Mouse (Mus musculus): ENCODE measurements around the gene Dnm3. TPM values are rescaled to one million over a fixed set of nuclear protein-coding genes. Genes with fewer than 3 reads are reported as not detected.

Dnm3 gene
- polyA plus RNA-seq, 1 experiment from 2014 or later, result 7.5 TPM

DNA sequence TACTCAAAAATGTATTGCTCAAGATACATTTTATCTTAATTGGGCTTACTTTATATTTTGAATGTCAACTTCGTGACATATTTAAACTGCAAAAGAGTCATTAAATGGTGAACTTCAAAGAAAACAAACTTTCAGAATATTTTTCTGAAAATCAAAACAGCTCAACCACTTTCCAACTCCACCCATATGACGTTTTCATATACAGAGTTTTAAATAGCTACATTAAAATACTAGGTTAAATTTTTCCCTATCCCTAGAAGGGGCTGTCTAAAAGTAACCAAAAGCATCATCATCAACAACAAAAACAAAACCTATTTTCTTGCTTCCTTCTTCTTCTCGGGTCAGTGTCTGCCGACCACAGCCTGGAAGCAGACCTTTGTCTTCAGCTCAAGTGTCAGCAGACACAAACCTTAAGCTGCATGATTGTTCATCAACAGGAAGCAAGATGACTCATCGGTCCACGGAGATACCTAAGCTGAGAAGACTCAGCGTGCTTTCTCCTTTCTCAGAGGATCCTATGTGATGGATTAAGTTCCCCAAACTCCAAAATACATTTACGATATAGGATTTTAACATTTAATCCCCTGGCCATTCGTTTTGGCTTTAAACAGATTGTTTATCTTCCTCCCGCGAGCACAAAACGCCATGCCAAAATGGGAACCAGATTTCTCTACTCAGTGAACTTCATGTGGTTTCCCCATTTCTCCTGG is 270.7 kb downstream of the Dnm3 start:
- H3K36me3 ChIP-seq, result no peaks in the 10 kb centered on the region
- 67% methylated on average over 12 of the region's 12 CpGs for WGBS
- no peaks in the 10 kb centered on the region for H3K9me3 ChIP-seq
- H3K27ac ChIP-seq, result peak overlapping the region; percentile 56; the same call in 1 of the 2 replicates
- H3K4me3 ChIP-seq, result no peak overlapping the region
- H3K4me1 ChIP-seq (replicated peaks), result peaks cover 39% of the 10 kb centered on the region
- H3K27me3 ChIP-seq (ENCODE audit: insufficient read depth, poor library complexity, severe bottlenecking), result peaks cover 61% of the 10 kb centered on the region
- DNase-seq (ENCODE audit: low spot score), result no peak

DNA sequence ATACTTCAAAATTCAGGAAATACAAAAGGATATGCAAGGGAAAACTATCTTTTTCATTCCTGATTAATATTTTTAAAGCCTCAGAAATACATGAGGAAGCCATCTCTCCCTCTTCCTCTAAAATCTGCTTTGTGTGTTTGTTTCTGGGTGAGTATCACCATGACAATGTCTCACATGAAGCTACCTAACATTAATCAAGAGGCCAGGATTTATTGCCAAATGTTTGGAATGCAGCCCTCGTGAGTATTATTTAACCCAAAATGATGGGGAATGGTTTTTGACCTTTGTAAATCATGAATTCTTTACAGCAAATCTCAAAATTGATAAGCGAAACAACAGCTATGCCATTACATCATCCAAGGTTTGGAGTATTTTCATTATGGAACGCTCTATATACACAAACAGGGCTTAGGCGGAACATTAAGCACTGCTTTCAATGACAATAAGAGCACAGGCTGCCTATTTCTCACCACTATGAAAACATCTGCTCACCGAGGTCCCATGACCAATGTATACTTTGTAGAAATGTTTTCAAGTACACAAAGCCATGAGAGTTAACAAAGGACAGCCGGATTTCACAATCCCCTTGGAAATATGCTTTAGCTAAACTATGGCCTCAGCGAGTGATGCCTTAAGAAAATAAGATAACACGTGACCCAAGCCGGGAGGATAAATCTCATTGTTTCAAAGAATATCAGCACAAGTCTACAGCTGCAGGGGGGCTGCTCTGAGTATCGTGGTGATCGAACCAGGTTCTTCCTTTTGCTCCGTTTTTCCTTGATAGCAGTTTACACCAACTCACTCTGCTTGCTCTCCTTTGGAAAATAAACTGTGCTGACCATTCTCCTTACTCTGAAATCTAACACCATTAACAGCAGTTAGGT is 275.1 kb downstream of the Dnm3 start:
- no peaks in the 10 kb centered on the region for H3K9me3 ChIP-seq
- no peak for DNase-seq (ENCODE audit: low spot score)
- peaks cover 65% of the 10 kb centered on the region for H3K27me3 ChIP-seq (ENCODE audit: insufficient read depth, poor library complexity, severe bottlenecking)
- 57% methylated on average over 12 of the region's 12 CpGs for WGBS
- peak overlapping the region; percentile 6; the same call in 1 of the 2 replicates for H3K27ac ChIP-seq
- H3K4me3 ChIP-seq, result no peak overlapping the region
- H3K36me3 ChIP-seq, result no peaks in the 10 kb centered on the region
- H3K4me1 ChIP-seq (replicated peaks), result peaks cover 12% of the 10 kb centered on the region

DNA sequence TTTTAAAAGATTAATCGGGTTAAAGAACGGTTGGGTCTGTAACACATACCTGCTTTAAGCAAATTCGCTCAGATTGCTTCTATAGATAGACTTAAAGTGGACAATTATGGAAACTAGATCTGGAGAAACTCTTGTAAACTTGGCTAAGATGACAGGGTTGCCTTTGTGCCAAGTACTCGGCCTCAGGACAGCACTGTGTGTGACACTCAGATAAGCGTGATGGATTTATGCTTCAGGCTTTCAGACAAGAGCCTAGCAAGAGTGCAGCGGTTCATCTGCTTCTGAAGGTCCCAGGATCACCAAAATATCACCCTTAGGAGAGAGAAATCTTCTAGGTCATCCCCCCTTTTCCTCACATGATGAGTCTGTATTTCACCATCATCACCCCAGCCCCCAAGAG is 277.4 kb downstream of the Dnm3 start:
- peaks cover 20% of the 10 kb centered on the region for H3K4me1 ChIP-seq (replicated peaks)
- no peak overlapping the region for H3K4me3 ChIP-seq
- no peak for DNase-seq (ENCODE audit: low spot score)
- 90% methylated on average over 6 of the region's 6 CpGs for WGBS
- H3K9me3 ChIP-seq, result no peaks in the 10 kb centered on the region
- H3K27ac ChIP-seq, result 0 out of 2 replicates have a peak overlapping the region, but pooled peaks have one; percentile 50
- H3K36me3 ChIP-seq, result no peaks in the 10 kb centered on the region
- peaks cover 49% of the 10 kb centered on the region for H3K27me3 ChIP-seq (ENCODE audit: insufficient read depth, poor library complexity, severe bottlenecking)

DNA sequence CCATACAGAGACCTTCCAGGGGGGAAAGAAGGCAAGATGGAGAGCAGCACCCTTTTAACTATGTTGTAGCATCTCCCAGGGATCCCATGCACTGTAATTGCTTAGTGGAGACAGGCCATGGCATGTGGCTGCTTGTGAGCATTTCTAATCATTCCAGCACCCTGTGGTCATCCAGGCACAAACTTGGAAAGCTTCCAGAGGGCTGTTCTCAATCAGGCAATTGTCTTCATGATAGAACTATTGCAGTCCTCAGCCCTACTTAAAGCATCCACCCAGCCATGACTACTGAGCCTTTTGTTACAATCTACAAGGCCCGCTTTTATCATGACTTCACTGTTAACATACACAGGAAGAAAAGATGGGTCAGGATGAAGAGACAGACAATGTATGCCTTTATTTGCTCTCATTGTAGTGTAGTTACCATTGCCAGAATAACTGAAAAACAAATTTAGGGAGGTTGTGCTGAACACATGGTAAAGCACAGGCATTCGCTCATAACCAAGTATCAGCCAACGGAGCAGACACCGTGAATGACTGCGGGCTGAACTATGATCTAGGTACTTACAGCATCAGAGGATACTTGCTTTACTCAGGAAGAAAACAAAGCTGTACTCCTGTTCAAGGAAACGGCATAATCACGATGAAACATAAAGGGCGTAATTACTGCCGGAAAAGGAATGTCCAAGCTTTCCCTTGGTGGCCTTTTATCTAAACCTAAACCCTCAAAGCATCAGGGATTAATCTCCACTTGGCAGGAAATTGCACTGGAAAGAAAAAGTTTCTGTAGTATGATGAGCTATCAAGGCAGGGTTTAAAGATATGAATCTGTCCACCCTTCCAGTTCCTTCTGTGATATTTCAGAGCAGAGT is 280.8 kb downstream of the Dnm3 start:
- no peaks in the 10 kb centered on the region for H3K9me3 ChIP-seq
- DNase-seq (ENCODE audit: low spot score), result no peak
- no peaks in the 10 kb centered on the region for H3K36me3 ChIP-seq
- no peak overlapping the region for H3K27ac ChIP-seq
- peaks cover 10% of the 10 kb centered on the region for H3K4me1 ChIP-seq (replicated peaks)
- H3K27me3 ChIP-seq (ENCODE audit: insufficient read depth, poor library complexity, severe bottlenecking), result peaks cover 32% of the 10 kb centered on the region
- WGBS, result 75% methylated on average over 9 of the region's 9 CpGs
- no peak overlapping the region for H3K4me3 ChIP-seq

DNA sequence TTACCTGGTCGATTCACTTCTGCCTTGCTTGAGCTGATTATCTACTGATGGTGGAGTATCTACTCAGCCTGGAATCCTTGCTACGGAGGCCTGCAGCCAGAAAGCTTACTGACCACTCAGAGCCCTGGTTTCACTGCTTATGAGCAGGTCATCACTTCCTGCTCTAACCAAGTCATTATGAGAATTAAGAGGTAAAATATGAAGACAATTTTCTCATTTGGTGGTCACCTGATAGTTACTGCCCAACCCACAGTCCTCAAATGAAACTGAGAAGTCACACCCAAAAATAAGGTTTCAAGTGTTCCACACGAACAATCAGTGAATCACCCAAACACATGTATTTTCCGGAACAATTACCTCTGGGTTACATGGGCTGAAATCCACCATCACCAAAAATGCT is 289.1 kb downstream of the Dnm3 start:
- no peak overlapping the region for H3K27ac ChIP-seq

DNA sequence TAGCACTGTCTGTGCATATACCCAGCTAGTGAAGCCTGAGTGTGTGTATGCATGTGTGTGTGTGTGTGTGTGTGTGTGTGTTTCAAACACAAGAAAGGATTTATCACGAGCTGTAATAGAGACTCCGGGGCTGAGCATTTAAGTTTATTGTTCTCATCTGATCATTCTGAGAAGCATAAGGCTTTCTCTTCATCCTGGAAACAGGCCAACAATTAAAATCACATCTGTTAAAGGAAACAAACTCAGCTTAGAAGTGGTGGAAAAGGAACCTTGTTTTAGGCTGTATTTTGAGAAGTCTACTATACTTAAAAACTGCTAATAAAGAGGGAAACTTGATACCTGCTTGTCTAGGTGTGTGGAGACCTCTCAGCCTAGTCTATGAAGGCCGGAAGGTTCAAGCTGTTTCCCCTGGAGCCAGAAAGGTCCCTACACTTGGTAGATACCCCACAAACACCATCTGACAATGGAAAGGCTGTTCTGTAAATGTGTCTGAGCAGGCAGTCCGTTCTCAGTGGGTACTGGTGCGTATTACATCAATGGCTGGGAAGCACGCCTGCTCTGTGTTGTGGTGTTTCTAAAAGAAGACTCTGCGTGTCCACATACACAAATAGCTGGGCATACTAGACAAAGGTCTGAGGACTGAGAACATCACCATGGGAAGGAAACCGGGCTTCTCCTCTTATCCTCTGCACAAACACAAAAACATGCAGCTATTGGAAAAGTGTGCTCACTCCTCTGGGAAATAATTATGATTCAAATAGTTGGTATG is 290.3 kb downstream of the Dnm3 start:
- Histone ChIP-seq H3K4me3 (no peak overlapping the region), H3K4me1 (replicated peaks) (peaks cover 27% of the 10 kb centered on the region), H3K27me3 (ENCODE audit: insufficient read depth, poor library complexity, severe bottlenecking) (no peaks in the 10 kb centered on the region), H3K27ac (peak overlapping the region; percentile 37), H3K36me3 (no peaks in the 10 kb centered on the region), H3K9me3 (no peaks in the 10 kb centered on the region)
- WGBS, result 76% methylated on average over 8 of the region's 8 CpGs
- DNase-seq (ENCODE audit: low spot score), result no peak

More for the DNA sequence above, 289.1 kb downstream of the Dnm3 start:
- no peak for DNase-seq (ENCODE audit: low spot score)
- H3K36me3 ChIP-seq, result no peaks in the 10 kb centered on the region
- no peak overlapping the region for H3K4me3 ChIP-seq
- H3K4me1 ChIP-seq (replicated peaks), result peaks cover 19% of the 10 kb centered on the region
- no peaks in the 10 kb centered on the region for H3K9me3 ChIP-seq
- H3K27me3 ChIP-seq (ENCODE audit: insufficient read depth, poor library complexity, severe bottlenecking), result no peaks in the 10 kb centered on the region
- 88% methylated on average over 4 of the region's 4 CpGs for WGBS

DNA sequence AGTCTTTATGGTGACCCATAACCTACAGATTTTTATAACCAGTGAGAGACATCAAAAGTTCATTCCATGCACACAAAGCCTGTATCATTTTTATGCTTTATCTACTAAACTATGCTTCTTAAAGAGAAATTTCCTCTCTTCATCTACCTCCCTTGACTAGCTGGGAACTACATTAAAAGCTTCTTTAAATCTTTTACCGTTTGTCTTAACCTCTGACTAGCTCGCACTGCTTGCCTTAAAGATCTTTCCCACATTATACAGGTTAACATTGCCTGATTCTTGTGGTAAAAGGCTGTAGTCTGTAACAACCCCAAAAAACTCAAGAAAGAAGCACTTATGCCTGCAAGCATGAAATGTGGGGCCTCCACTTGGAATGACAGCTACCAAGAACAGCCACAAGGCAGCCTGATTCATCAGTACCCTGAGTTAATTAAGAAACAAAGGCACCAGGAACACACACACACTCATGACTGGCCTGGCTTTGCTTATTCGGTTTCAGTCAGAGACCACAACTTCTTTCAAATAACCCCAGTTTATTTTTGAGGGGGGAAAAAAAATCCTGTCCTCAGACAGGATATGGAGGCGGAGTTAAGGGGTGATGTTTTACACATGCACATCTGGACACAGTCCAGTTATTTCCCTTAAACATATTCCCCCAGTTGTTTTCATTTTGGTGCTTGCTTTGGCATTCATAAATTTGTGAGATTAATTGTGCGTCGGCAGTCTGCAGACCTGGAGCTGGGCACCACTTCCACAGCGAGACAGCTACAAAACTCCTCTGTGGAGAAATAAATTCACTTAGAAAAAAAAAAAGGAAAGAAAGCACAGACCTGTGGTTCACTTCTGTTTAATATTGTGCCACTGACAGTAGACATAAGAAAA is 291.1 kb downstream of the Dnm3 start:
- 73% methylated on average over 7 of the region's 7 CpGs for WGBS
- H3K36me3 ChIP-seq, result no peaks in the 10 kb centered on the region
- no peak for DNase-seq (ENCODE audit: low spot score)
- H3K4me1 ChIP-seq (replicated peaks), result peaks cover 28% of the 10 kb centered on the region
- H3K9me3 ChIP-seq, result no peaks in the 10 kb centered on the region
- H3K4me3 ChIP-seq, result no peak overlapping the region
- H3K27ac ChIP-seq, result peak overlapping the region; percentile 50
- H3K27me3 ChIP-seq (ENCODE audit: insufficient read depth, poor library complexity, severe bottlenecking), result no peaks in the 10 kb centered on the region

DNA sequence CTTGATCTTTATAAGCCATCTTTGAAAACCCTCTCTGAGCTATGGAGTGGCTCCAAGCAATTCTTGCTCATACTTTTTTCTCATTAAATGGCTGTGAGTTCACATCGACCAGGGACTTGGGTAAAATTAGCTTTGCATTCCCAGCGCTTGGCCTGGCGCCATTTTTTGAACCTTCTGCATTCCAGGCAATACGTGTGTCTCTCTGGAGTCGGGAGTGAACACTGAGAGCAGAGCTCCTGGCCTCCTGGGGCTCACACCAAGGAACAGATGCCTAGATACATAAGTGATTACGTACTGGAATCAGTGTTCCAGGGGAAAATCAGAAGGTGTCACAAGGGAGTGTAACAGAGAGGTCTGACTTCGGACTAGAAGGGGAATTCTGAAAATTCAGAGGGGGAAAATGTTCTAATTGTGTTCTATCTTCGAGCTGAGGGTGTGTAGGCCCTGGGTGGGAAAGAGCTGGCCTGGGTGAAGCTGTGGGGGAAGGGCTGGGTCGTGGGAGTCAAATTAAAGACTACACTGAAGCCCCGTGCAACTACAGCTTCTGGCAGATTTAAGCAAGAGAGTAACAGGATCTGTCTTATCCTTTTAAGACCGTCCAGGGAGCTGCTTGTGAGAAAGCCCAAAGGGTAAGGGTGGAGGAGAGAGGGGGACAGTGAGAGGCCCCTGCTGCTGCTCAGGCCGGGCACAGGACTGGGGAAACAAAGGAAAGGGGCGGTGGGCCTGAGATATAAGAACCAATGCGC is 293.7 kb downstream of the Dnm3 start:
- H3K27ac ChIP-seq, result peak overlapping the region; percentile 75
- no peak overlapping the region for H3K4me3 ChIP-seq
- DNase-seq (ENCODE audit: low spot score), result no peak
- WGBS, result 54% methylated on average over 14 of the region's 14 CpGs
- no peaks in the 10 kb centered on the region for H3K9me3 ChIP-seq
- H3K4me1 ChIP-seq (replicated peaks), result peaks cover 31% of the 10 kb centered on the region
- no peaks in the 10 kb centered on the region for H3K27me3 ChIP-seq (ENCODE audit: insufficient read depth, poor library complexity, severe bottlenecking)
- no peaks in the 10 kb centered on the region for H3K36me3 ChIP-seq

DNA sequence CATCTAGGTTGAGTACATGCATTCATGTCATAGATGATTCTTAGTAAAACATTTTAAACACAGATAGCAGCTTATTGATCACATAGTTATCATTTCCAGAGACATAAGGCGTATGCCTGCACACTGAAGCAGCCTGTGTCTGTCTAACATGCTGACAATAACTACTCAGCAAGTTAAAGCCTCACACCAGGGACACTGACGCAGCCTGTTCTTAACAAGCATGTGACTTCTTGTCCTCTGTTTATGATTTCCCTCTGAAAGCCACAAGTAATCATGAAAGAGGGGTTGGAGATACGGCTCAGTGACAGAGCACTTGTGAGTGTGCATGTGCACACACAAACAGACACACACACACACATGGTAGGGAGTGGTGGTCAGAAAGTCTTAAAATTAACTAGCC is 294.4 kb downstream of the Dnm3 start:
- Histone ChIP-seq H3K27me3 (ENCODE audit: insufficient read depth, poor library complexity, severe bottlenecking) (no peaks in the 10 kb centered on the region), H3K4me1 (replicated peaks) (peaks cover 31% of the 10 kb centered on the region), H3K36me3 (no peaks in the 10 kb centered on the region), H3K27ac (peak overlapping the region; percentile 50), H3K9me3 (no peaks in the 10 kb centered on the region), H3K4me3 (no peak overlapping the region)
- DNase-seq (ENCODE audit: low spot score), result no peak
- 67% methylated on average over 3 of the region's 3 CpGs for WGBS

DNA sequence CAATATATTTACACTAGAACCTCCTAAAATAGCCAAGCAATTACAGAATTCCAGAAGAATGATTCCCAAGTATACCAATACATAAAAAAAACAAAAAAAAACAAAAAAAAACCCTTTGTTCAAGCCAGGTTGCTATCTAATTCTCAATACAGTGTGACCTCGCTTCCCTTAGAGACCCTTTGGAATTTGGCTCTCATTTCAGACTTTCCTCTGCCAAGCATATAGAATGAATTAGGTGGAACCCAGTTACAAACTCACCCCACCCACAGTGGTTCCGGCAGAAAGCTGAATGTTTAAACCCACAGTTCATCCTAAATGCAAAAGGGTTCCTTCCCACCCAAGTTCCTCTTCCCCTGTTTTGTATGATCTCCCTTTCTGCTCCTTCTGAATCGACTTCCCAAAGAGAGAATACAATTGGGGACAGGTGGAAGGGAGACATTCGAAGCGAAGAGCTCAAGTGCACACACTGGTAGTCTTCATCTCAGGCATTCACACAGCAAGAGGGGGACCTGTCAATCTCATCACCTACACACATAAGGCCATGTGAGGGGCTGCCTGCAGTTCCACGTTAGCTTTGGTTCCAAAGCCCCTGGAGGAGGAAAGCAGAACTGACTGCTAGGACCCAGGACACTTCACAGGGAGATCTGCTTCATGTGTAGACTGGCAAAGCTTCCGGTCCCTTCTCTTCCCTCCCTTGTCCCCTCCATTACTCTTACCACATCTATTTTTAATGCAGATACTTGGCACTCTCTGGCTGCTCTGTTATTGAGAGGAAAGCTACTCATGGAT is 296.5 kb downstream of the Dnm3 start:
- no peak for DNase-seq (ENCODE audit: low spot score)
- Histone ChIP-seq H3K4me3 (no peak overlapping the region), H3K27ac (no peak overlapping the region), H3K27me3 (ENCODE audit: insufficient read depth, poor library complexity, severe bottlenecking) (no peaks in the 10 kb centered on the region), H3K9me3 (no peaks in the 10 kb centered on the region), H3K4me1 (replicated peaks) (peaks cover 22% of the 10 kb centered on the region), H3K36me3 (no peaks in the 10 kb centered on the region)
- WGBS, result 71% methylated on average over 7 of the region's 7 CpGs

Measured in hindbrain, embryonic 10.5 days (tissue).